ENCODE assay signal across 9 mouse cellular contexts in the genomic region with DNA sequence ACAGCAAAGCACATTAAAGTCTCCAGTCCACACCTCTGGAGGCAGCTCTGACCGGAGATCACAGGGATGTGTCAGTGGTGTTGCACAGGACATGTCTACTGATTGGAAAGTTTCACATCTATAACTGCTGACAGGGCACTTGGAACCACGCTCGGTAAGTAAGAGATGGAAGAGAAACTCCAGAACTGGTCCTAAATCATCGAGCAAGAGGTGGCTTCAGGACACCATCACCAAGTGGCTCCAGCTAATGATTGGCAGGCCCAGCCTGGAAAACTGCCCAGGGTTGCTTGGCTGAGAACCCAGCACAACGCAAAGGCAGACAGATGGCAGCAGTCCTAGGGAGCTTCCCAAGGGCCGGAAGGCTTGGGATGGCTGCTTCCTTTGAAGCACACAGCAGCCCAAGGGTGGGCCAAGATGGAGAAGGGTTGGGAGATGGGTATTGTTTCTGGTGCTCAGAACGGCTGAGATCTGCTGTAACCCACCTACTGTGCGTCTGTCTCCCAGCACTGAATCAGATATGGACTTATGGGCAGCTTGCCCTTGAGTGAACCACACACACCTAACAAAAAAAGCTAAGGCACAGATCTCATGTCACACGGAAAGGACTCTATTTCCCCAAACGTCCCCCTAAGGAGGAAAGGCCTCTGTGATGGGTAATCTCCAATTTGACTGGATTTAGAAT.
A peak's percentile ranks its signal among the peaks of the same experiment; 100 is the strongest.
DNase-seq lines count a peak whose midpoint lies in the region; ATAC-seq and TF ChIP-seq lines count a peak whose summit lies in the region.
"Had no signal": no experiment of that assay in that cellular context is flagged by ENCODE, and none has a peak within 500 bp of the region (broad histone marks: within the 10 kb centered on the region; RNA-seq: fewer than 3 reads in every experiment).

No protein-coding gene starts in this region.

- no peaks in the 10 kb centered on the region for H3K9me3 ChIP-seq in heart, postnatal 0 days (replicated peaks; ENCODE audit: control insufficient read depth, low read length)
- H3K9me3 ChIP-seq: neural tube, embryonic 12.5 days had no signal

- no peaks in the 10 kb centered on the region for H3K27me3 ChIP-seq in heart, postnatal 0 days (ENCODE audit: control insufficient read depth, insufficient read depth, low read length)
- H3K27me3 ChIP-seq: neural tube, embryonic 12.5 days had no signal

- H3K4me3 ChIP-seq in heart, postnatal 0 days (ENCODE audit: low read depth, low read length), result no peak overlapping the region
- no peak overlapping the region for H3K4me3 ChIP-seq in left cerebral cortex, adult 2 months
- H3K4me3 ChIP-seq: neural tube, embryonic 12.5 days had no signal

- H3K36me3 ChIP-seq in heart, postnatal 0 days (replicated peaks; ENCODE audit: control insufficient read depth, insufficient read depth, low read length), result no peaks in the 10 kb centered on the region; the same call in 1 of the 2 replicates
- H3K36me3 ChIP-seq: neural tube, embryonic 12.5 days had no signal

- TF ChIP-seq CTCF in heart, postnatal 0 days (IDR thresholded peaks at IDR 0.05; ENCODE audit: low read depth), result peak; percentile 53
- no peak; the same call in 1 of the 2 replicates for TF ChIP-seq CTCF in left cerebral cortex, adult 2 months (IDR thresholded peaks at IDR 0.05)

- TF ChIP-seq EP300 in heart, postnatal 0 days (IDR thresholded peaks at IDR 0.05; ENCODE audit: low read depth), result peak; percentile 98

- DNase-seq in 3T3-L1 (ENCODE audit: low read depth, low spot score), result peak; percentile 63
- peak; percentile 88 for DNase-seq in adrenal gland, adult 8-10 months
- DNase-seq in heart, postnatal 0 days (ENCODE audit: low spot score), result peak; percentile 93
- DNase-seq in left cerebral cortex, adult 2 months (ENCODE audit: extremely low spot score in 1 of 2, low spot score in 2 of 2), result peak; percentile 58 to 59
- DNase-seq in right cerebral cortex, adult 2 months (ENCODE audit: low spot score in 2 of 2), result peak; percentile 67 to 75
- DNase-seq in B cell, adult 2 months, result no peak

- ATAC-seq in frontal cortex, adult (ENCODE audit: low TSS enrichment), result peak; percentile 50; the same call in 1 of the 2 replicates
- peak; percentile 83 for ATAC-seq in heart, postnatal 0 days (ENCODE audit: insufficient read depth, low read depth)
- ATAC-seq in monocyte, adult 5-6 weeks (replicated peaks; ENCODE audit: insufficient number of reproducible peaks, low FRiP score, low TSS enrichment, poor library complexity, severe bottlenecking), result no peak

- H3K4me2 ChIP-seq in heart, postnatal 0 days (ENCODE audit: low read depth, low read length), result no peak overlapping the region
- H3K4me2 ChIP-seq: neural tube, embryonic 12.5 days had no signal

- H3K4me1 ChIP-seq in heart, postnatal 0 days (ENCODE audit: control insufficient read depth, insufficient read depth), result peaks cover 39% of the 10 kb centered on the region

- peak overlapping the region; percentile 47 for H3K27ac ChIP-seq in heart, postnatal 0 days (ENCODE audit: low read depth)
- H3K27ac ChIP-seq in left cerebral cortex, adult 2 months, result no peak overlapping the region
- H3K27ac ChIP-seq: neural tube, embryonic 12.5 days had no signal

- intact Hi-C loops in left cerebral cortex, adult 2 months (cut with DNase I), result no loop called here

- H3K9ac ChIP-seq in heart, postnatal 0 days (replicated peaks; ENCODE audit: low read depth, low read length), result no peak overlapping the region
- H3K9ac ChIP-seq: neural tube, embryonic 12.5 days had no signal

- 22% methylated on average over 10 of the region's 10 CpGs for WGBS in heart, postnatal 0 days

Comparison
In these comparisons a context has a peak if more than half of its experiments do, and no peak if none do; other contexts are left out.
1. DNase-seq: peak in 3T3-L1 (single experiment), adrenal gland, adult 8-10 months (single experiment), heart, postnatal 0 days (single experiment), left cerebral cortex, adult 2 months (2 of 2) and right cerebral cortex, adult 2 months (2 of 2); none in B cell, adult 2 months (0 of 2).